Mouse (Mus musculus): ENCODE measurements around the gene Tmem60.

Tmem60 gene

GRCm38 (mm10) chr5:20881915-20882800, at the start of gene Tmem60, which contains the start of gene Phtf2:
Gene Tmem60, plus strand, starts transcription at chr5:20882191.
Gene Phtf2, minus strand, starts transcription at chr5:20882124.
- ATAC-seq (ENCODE audit: low TSS enrichment), result peak; percentile 89

DNA sequence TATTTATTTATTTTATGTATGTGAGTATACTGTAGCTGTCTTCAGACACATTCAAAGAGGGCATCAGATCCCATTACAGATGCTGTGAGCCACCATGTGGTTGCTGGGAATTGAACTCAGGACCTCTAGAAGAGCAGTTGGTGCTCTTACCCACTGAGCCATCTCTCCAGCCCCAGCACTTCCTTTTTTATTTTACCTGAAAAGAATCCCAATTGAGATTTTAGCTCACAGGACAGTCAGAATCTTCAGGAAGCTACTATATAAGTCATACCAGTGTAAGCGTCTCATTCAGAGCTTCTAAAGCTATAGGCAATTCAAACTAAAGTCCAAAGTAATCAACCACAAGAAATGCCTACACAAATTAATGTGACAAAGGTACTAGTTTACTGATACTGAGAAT, 47.6 kb upstream of the Tmem60 start:
- no peak for ATAC-seq (ENCODE audit: low TSS enrichment)

DNA sequence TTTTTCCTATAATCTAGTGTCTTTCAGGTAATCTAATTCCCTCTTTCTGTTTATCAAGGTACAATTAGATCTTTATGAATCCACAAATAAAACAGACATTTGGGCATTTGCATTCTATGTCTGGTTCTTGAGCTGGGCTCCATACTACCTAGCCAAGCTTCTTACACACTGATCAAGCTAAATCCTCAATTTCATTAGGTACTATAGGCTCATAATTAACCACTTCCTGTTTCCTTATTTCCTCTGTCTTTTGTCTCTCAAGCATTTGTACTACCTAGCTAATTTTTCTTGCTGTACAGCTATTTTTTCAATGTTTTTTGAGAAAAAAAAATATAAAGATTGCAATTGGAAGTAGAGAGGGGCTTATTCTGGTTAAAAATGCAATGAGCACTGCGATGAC, 44.9 kb upstream of the Tmem60 start:
- ATAC-seq (ENCODE audit: low TSS enrichment), result no peak

GRCm38 (mm10) chr5:20843405-20843804, 38.6 kb upstream of the Tmem60 start:
- no peak for ATAC-seq (ENCODE audit: low TSS enrichment)

- peak; percentile 55 for ATAC-seq (ENCODE audit: low TSS enrichment)
These were observed 38.2 kb upstream of the Tmem60 start for GRCm38 (mm10) chr5:20843816-20844215.

GRCm38 (mm10) chr5:20847010-20847409, 35.0 kb upstream of the Tmem60 start:
- no peak for ATAC-seq (ENCODE audit: low TSS enrichment)

DNA sequence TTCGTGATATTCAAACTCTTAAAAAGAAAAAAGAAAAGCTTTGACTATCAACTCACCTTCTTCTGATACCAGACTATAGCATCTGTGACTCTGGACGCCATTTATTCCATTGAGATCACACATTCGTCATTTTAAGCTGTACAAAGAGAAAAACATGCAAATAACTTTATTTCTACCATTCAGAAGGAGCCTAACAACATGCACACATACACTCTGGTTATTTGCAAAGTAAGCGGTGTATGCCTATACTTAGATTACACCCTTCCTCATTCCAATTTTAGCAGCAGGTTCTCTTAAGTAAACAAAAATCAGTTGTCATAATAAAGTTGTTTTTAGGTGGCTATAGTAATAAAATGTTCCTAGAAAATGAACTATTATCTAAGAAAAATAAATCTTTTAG, 26.9 kb upstream of the Tmem60 start:
- ATAC-seq (ENCODE audit: low TSS enrichment), result no peak

- no peak for ATAC-seq (ENCODE audit: low TSS enrichment)
These were observed 23.6 kb upstream of the Tmem60 start for GRCm38 (mm10) chr5:20858404-20858803.

DNA sequence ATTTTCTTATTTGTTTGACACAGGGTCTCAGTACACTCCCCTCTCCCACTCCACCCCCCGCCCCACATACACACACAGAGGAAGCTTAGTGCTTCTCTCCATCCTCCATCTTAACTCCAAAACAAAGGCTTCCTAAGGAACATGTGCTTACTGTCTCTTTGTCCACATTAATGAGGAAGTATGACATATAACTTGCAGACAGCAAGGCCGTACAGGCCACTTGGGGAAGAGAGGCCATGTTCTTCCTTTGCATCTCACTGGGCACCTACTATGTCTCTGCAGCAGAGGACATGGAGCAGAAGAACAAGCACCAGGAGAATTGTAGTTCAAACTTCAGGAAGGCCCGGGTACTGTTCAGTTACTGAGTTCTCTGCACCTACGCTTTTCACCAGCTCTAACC, 21.4 kb upstream of the Tmem60 start:
- ATAC-seq (ENCODE audit: low TSS enrichment), result no peak

DNA sequence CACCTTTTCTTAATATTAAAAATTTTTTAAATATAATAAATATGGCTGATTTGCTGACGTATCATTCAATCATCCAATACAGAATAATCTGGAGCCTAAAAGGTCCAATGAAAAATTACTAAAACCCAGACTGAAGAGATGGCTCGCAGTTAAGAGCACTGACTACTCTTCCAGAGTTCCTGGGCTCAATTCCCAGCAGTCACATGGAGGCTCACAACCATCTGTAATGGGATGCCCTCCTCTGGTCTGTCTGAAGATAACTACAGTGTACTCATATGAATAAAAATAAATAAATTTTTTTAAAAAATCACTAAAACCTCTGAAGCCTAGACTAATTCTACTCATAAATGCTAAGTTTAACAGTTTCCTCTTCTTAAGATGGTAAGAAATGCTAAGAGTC, 20.1 kb upstream of the Tmem60 start:
- ATAC-seq (ENCODE audit: low TSS enrichment), result no peak

- ATAC-seq (ENCODE audit: low TSS enrichment), result no peak
These were observed 17.6 kb upstream of the Tmem60 start for GRCm38 (mm10) chr5:20864216-20864969.

DNA sequence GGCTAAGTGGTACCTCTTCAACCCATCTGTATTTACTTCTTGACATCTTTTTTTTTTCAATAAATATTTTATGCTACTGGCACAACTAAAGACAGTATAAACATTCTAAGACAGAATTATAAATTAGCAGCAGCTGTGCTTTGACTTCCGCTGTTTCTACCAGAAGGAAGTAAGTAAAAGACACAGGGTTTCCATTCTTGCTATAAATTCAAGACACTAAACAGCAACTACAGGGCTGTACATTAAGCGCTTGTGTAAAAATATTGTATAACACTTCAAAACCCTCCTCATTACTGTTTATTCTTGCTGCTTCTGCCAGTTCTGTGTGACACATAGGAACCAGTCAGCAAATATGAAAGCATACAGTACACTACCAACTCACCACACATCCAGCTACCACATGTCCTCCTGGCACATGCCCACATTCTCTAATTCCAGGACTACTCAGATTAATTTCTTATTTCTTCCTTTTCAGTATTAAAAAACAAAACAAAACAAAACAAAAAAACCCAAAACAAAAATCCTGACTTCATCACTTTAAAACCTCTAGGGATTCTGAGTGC, 16.7 kb upstream of the Tmem60 start:
- ATAC-seq (ENCODE audit: low TSS enrichment), result peak; percentile 62

DNA sequence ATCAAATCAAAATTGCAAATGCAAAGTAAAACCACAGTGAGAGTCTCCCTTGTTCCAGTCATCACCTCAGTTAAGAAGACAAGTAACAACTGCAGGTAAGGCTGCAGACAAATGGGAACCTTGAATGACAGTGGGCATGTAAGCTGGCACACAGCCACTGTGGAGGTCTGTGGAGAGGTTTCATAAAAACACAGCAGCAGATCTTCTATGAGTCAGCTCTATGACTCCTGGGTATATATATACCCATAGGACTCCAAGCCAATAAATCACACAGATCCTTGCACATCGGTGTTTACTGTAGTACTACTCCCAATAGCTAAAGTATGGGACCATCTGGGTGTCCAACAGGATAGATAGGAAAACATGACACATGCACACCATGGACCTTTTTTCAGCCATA, 8.8 kb upstream of the Tmem60 start:
- no peak for ATAC-seq (ENCODE audit: low TSS enrichment)

GRCm38 (mm10) chr5:20876934-20877426, 5.0 kb upstream of the Tmem60 start:
- ATAC-seq (ENCODE audit: low TSS enrichment), result no peak

GRCm38 (mm10) chr5:20880386-20880785, 1.6 kb upstream of the Tmem60 start:
- ATAC-seq (ENCODE audit: low TSS enrichment), result no peak

DNA sequence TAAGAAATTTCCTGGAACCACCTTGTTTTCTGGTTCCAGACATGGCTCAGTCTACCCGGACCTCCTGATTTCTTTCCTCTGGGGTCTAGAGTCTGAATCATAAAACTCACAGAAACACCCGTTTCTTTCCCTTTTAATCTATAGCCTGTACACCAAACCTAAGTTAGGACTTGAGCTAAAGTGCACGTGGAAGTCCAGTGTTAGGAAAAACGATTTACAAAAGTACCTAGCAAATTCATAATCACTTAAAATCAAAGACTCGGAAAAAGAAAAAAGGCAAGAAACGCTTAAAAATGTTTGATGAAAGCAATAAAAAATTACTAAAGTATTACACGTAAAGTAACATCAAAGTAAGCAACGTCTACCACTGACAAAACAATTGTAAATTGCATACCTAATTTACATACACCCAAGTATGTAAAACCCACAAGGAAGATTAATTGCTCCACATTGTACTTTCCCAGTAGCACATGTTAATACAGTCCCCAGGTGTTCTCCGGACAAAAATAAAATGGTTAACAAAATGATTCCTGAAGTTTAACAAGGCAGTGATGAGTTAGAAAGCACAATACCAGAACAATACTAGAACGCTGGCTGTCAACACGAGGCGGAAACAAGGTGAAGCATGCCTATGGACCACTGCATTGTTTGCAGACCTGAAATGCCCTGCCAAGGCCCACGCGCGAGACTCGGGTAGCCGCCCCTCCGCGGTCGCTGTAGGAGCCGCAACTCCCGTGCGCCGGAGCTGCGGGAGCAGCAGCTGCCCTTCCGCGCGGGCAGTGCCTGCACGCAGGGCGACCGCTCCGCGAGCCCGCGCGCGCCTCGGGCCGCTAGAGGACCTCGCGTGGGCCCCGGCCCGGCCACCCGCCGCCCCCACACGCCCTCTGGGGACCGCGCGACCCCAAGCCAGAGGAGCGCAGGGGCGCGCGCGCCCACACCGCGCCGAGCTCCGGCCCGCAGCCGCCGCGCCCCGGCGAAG, 905 bp upstream of the Tmem60 start:
- peak; percentile 34 for ATAC-seq (ENCODE audit: low TSS enrichment)

DNA sequence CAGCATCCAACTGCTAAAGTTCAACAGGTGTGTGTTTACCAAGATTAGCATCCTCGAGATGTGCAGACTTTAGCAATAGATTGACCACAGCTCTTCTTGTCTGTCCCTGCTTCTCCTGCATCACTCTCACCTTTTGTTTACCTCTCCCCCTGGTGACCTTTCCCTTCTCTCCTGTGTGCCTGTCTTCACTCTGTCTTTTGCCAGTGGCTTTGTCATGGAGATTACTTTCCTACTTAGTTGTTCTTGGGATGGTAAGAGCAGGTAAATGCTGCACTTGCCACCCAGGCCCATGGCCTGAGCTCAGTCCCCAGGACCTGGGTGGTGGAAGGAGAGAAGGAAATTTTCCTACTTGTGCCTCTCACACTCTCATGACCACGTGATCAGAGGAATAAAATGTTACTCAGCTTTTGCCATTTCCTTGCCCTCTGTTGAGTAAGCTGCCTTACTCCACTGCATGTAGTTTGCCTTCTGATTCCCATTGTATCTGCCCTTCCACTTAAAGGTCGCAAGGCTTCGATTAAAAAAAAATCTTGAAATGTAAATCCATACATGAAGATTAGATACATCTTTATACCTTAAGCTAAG, 2.1 kb downstream of the Tmem60 start:
- no peak for ATAC-seq (ENCODE audit: low TSS enrichment)

DNA sequence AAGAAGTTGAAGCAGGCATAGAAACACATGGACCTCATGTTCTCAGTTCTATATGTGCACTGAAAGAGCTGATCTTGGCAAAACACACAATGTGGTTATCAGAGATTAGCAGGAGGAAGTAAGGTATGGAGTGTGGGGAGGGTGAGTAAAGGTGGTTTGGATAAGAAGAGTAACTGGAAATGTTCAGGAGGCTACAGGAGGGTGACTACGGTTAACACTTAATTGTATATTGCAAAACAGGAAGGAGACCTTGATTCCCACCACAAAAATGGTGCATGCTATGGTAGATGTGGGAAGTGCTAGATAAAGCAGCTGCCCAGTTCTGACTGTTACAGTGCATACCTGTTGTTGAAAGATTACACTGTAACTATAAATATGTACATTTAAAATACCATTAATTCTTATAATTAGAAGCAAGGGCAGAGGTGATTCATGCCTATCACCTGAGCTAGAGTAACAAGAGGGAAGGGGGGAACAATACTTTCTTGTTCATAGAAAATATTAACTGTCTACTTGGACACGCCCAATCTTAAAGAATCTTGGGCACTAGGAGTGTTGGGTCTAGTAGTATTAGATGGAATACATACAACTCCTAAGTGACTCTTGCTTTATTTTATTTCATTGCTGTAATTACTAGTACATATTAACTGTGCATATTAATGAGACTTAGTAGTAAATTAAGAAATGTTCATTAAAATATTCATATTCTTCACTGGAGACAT, 15.6 kb downstream of the Tmem60 start:
- no peak for ATAC-seq (ENCODE audit: low TSS enrichment)

DNA sequence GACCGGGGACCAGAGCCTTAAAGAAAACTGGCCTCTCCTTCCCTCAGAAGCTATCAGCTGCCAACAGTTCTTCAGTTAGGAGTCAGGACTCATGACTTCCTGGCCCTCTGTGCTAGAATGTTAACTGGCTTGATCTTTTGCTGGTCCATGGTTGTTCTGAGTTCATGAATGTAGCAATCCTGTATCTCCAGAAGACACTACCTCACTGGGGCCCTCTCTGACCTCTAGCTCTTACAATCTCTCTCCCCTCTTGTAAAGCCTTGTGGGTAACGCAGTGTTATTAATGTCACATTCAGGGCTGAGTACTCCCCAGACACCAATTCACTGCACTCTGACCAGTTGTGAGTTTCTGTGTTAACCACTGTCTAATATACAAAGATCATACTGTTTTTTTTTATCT, 22.7 kb downstream of the Tmem60 start:
- ATAC-seq (ENCODE audit: low TSS enrichment), result no peak

DNA sequence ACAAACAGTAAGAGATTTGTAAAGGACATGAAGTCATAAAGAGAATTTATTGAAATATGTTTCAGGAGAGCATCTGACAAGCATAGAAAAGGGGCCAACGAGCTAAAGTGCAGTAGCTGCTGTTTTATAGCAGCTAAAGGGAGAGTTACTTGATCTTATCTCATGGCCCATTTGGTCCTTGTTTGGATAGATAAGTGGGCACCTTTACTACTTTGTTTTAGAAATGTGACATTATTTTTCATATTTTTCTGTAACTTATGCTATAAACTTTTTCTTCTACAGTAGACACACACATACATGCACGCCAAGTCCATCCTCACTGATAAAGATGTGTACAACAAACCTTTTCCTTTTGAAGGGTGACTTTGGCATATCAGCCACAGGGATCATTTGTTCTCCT, 23.4 kb downstream of the Tmem60 start:
- ATAC-seq (ENCODE audit: low TSS enrichment), result no peak
